Mouse (Mus musculus) forebrain, embryonic 13.5 days (tissue): ENCODE measurements at regions not wholly inside any gene's neighbourhood (a gene's known extent, or its start where the extent isn't known, plus 50 kb on each side); places are given as distances from the start of the nearest gene placed in this dataset.

Experiments
- ATAC-seq: fragments of 200-750 bp; cut with Nextera tagmentation; 2 replicates; pipeline ENCODE4 v1.8.0; 2017
- H3K27ac ChIP-seq: fragments of 300-500 bp; sonication (generic); 2 replicates; pipeline ENCODE4 v1.5.1; 2015; ENCODE audit warnings: inconsistent platforms, mild to moderate bottlenecking, moderate library complexity
- H3K27me3 ChIP-seq: fragments of 300-500 bp; sonication (generic); 2 replicates; pipeline ENCODE4 v1.6.1; 2015; ENCODE audit warnings: mild to moderate bottlenecking, inconsistent platforms
- H3K36me3 ChIP-seq: fragments of 300-500 bp; sonication (generic); 2 replicates; pipeline ENCODE4 v1.6.1; 2015; ENCODE audit warnings: mild to moderate bottlenecking, inconsistent platforms; ENCODE audit not compliant: poor library complexity, severe bottlenecking
- H3K4me1 ChIP-seq: fragments of 300-500 bp; sonication (generic); 2 replicates; pipeline ENCODE4 v1.6.1; 2015; ENCODE audit warnings: inconsistent platforms
- H3K4me2 ChIP-seq: fragments of 300-500 bp; sonication (generic); 2 replicates; pipeline ENCODE4 v1.6.1; 2015; ENCODE audit warnings: inconsistent platforms, mild to moderate bottlenecking, moderate library complexity
- H3K4me3 ChIP-seq: fragments of 300-500 bp; sonication (generic); 2 replicates; pipeline ENCODE4 v1.5.1; 2015; ENCODE audit warnings: mild to moderate bottlenecking, inconsistent platforms
- H3K9ac ChIP-seq: fragments of 300-500 bp; sonication (generic); 2 replicates; pipeline ENCODE4 v1.6.1; 2015; ENCODE audit warnings: mild to moderate bottlenecking, inconsistent platforms
- H3K9me3 ChIP-seq: fragments of 300-500 bp; sonication (generic); replicated peaks from 2 replicates; pipeline ENCODE4 v1.6.1; 2016; ENCODE audit warnings: inconsistent platforms
- WGBS: fragments of 180-500 bp; shearing (Covaris S2); methylation state at CpG from one replicate; pipeline ENCODE4 v1.1.7; 2015; 5-methylcytosine and 5-hydroxymethylcytosine counted together
- microRNA counts: library from miRNA; unstranded; fragments of <30 nt; microRNA quantifications from one replicate; lab custom pipeline; 2016
- microRNA-seq: library from miRNA; unstranded; fragments of <30 nt; microRNA quantifications from one replicate; pipeline ENCODE4, GENCODE M21; 2016

GRCm38 (mm10) chr1:137020528-137020927 is 60.3 kb upstream of the Nr5a2 start:
- Histone ChIP-seq H3K27ac (no peak overlapping the region), H3K9ac (no peak overlapping the region), H3K36me3 (no peaks in the 10 kb centered on the region), H3K9me3 (no peaks in the 10 kb centered on the region), H3K4me2 (no peak overlapping the region), H3K4me1 (no peaks in the 10 kb centered on the region), H3K4me3 (no peak overlapping the region), H3K27me3 (no peaks in the 10 kb centered on the region)
- ATAC-seq: no peak
- 92% methylated on average over 1 of the region's 1 CpGs for WGBS

DNA sequence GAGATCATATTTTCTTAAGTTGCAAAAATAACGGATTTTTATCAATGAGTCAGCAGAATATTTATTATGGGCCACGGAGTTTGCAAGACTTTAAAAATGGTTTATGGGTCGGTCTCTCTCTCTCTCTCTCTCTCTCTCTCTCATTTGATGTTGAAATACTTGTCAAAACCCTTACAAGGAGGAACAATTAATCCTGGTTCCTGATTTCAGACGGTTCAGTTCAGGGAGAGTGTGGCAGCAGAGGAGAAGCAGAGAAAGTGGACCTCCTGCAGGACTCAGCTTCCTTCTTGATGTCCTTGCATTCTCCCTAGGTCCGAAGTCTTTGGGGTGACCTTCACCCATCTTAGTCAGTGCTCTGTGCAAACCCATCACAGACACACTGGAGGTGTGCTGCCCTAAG is 57.4 kb upstream of the Nr5a2 start:
- Histone ChIP-seq H3K27me3 (no peaks in the 10 kb centered on the region), H3K36me3 (no peaks in the 10 kb centered on the region), H3K9me3 (no peaks in the 10 kb centered on the region), H3K9ac (no peak overlapping the region), H3K4me3 (no peak overlapping the region), H3K27ac (no peak overlapping the region), H3K4me2 (no peak overlapping the region), H3K4me1 (no peaks in the 10 kb centered on the region)
- WGBS: 93% methylated on average over 5 of the region's 5 CpGs
- ATAC-seq: no peak

DNA sequence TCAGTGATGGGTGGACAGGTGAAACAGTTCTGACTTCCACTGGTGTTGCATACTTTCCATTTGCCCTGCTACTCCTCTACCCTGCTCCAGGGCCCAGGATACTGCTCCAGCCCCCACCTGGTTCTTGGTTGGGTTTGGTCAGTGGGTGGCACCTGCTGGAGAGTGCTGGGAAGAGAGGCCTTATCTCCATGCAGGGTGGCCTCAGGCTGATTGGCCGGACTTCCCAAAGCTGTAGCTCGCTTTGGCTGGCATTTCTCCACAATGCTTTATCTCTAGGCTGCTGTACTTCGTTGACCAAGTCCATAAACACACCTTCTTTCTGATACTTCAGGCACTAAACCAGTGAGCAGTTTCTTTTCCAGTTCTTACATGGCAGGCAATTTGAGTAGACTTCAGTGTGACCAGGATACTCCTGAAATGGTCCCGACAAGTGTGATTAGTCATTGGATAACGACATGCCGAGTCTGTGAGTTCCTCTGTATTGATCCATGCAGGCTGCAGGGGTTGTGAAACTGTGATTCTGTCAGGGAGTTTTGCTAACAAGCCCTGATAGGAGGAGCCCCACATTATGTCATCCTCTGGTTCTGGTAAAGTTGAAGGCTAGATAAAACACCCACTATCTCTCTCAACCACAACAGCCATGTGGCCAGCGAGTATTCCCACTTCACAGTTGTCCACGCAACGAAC is 50.1 kb upstream of the Nr5a2 start:
- H3K27me3 ChIP-seq: no peaks in the 10 kb centered on the region
- H3K4me3 ChIP-seq: no peak overlapping the region
- no peaks in the 10 kb centered on the region for H3K9me3 ChIP-seq
- no peak overlapping the region for H3K27ac ChIP-seq
- no peak overlapping the region for H3K4me2 ChIP-seq
- H3K4me1 ChIP-seq: no peaks in the 10 kb centered on the region
- H3K36me3 ChIP-seq: no peaks in the 10 kb centered on the region
- H3K9ac ChIP-seq: no peak overlapping the region
- 81% methylated on average over 9 of the region's 9 CpGs for WGBS
- no peak for ATAC-seq

MicroRNAs encoded in the stretch of these regions (microRNA counts, 519-probe panel; counts per million panel counts)
- microRNA mmu-miR-181a (lab: Ali Mortazavi, UCI): 6,198 counts per million, percentile 97 among the panel's probes with 10 or more counts
- microRNA mmu-miR-181b+mmu-miR-181d (lab: Ali Mortazavi, UCI): 3,062 counts per million, percentile 66 among the panel's probes with 10 or more counts

Small RNA genes in the stretch of these regions (microRNA-seq; reads per million reads assigned to microRNA genes)
- 6,851 reads per million, percentile 93 among the genes with 10 or more reads in this experiment for gene Mir181a-1
- gene Mir181b-1: 29.8 reads per million, percentile 36 among the genes with 10 or more reads in this experiment
